Comparison of ENCODE assay signal across 22 mouse cellular contexts in genomic region chr2:23070491-23070890, GRCm38 (mm10). TPM values are rescaled to one million over a fixed set of nuclear protein-coding genes. Genes with fewer than 3 reads are reported as not detected.
DNase-seq lines count a peak whose midpoint lies in the region; ATAC-seq and TF ChIP-seq lines count a peak whose summit lies in the region.
"Had no signal": no experiment of that assay in that cellular context is flagged by ENCODE, and none has a peak within 500 bp of the region (broad histone marks: within the 10 kb centered on the region; RNA-seq: fewer than 3 reads in every experiment).

No protein-coding gene starts in this region.

- no peak for TF ChIP-seq CTCF in CH12.LX (conservative IDR thresholded peaks at IDR 0.05 in 1 of 2, IDR thresholded peaks at IDR 0.05 in 1 of 2; ENCODE audit: low read depth in 2 of 2, low read length in 2 of 2)

- no peaks in the 10 kb centered on the region for H3K27me3 ChIP-seq in liver, embryonic 12.5 days (replicated peaks)
- H3K27me3 ChIP-seq in liver, embryonic 11.5 days (replicated peaks; ENCODE audit: control insufficient read depth, insufficient read depth, low read length), result no peaks in the 10 kb centered on the region
- no peaks in the 10 kb centered on the region for H3K27me3 ChIP-seq in CH12.LX (replicated peaks)
- H3K27me3 ChIP-seq in forebrain, embryonic 14.5 days (replicated peaks; ENCODE audit: control insufficient read depth, insufficient read depth, low read length), result no peaks in the 10 kb centered on the region
- H3K27me3 ChIP-seq: embryonic facial prominence, embryonic 15.5 days; forebrain, embryonic 15.5 days; heart, embryonic 15.5 days; hindbrain, embryonic 12.5 days; intestine, embryonic 15.5 days had no signal

- DNase-seq in adrenal gland, postnatal 10 days, result peak; percentile 9
- no peak for DNase-seq in adrenal gland, postnatal 14 days
- peak; percentile 84 for DNase-seq in heart, adult 11 months
- no peak for DNase-seq in heart, postnatal 4 days
- DNase-seq in liver, embryonic 11.5 days (ENCODE audit: low spot score), result no peak
- no peak for DNase-seq in CH12.LX (ENCODE audit: extremely low read depth)
- DNase-seq in forebrain, embryonic 14.5 days (ENCODE audit: low spot score), result no peak
- DNase-seq: adrenal gland, postnatal 25 days; B cell, adult 2 months; cerebellum, adult 8-10 months; embryo, embryonic 11 days; gastrocnemius, postnatal 36 days; heart, adult 2 months; heart, postnatal 14 days had no signal

- no peak overlapping the region for H3K27ac ChIP-seq in liver, embryonic 12.5 days
- no peak overlapping the region for H3K27ac ChIP-seq in liver, embryonic 11.5 days (ENCODE audit: low read depth, low read length)
- H3K27ac ChIP-seq in CH12.LX (ENCODE audit: insufficient read depth, low read depth), result no peak overlapping the region
- H3K27ac ChIP-seq in forebrain, embryonic 14.5 days (ENCODE audit: low read depth, low read length), result no peak overlapping the region
- H3K27ac ChIP-seq: forebrain, embryonic 10.5 days; intestine, embryonic 15.5 days had no signal

- 0 out of 2 replicates have a peak overlapping the region, but pooled peaks have one; percentile 10 for H3K4me2 ChIP-seq in liver, embryonic 12.5 days
- H3K4me2 ChIP-seq in liver, embryonic 11.5 days, result no peak overlapping the region
- peak overlapping the region; percentile 22 for H3K4me2 ChIP-seq in CH12.LX (ENCODE audit: insufficient read depth, low read depth, poor library complexity, severe bottlenecking)
- H3K4me2 ChIP-seq in forebrain, embryonic 14.5 days (ENCODE audit: low read length), result no peak overlapping the region

- H3K4me3 ChIP-seq in liver, embryonic 12.5 days, result no peak overlapping the region
- H3K4me3 ChIP-seq in liver, embryonic 11.5 days (ENCODE audit: low read depth, low read length), result no peak overlapping the region
- H3K4me3 ChIP-seq in CH12.LX (replicated peaks in 1 of 3; ENCODE audit: low read depth in 2 of 3, low read length in 2 of 3, poor library complexity in 1 of 3), result peak overlapping the region in 1 of 3 experiments; percentile 15
- H3K4me3 ChIP-seq in forebrain, embryonic 14.5 days (ENCODE audit: low read depth, low read length), result no peak overlapping the region

- TF ChIP-seq POLR2A in CH12.LX (IDR thresholded peaks at IDR 0.05; ENCODE audit: low read depth, low read length), result no peak

- WGBS in liver, embryonic 12.5 days (ENCODE audit: insufficient replicate concordance), result 82% methylated on average over 2 of the region's 2 CpGs
- 94% methylated on average over 2 of the region's 2 CpGs for WGBS in liver, embryonic 11.5 days
- 92% methylated on average over 2 of the region's 2 CpGs for WGBS in forebrain, embryonic 14.5 days

- no peak for ATAC-seq in liver, embryonic 12.5 days
- ATAC-seq in liver, embryonic 11.5 days (replicated peaks; ENCODE audit: low FRiP score), result no peak
- ATAC-seq in forebrain, embryonic 14.5 days, result no peak
- ATAC-seq: CD4-positive, CD25-positive, alpha-beta regulatory T cell, adult 4 months; forebrain, embryonic 15.5 days; intestine, embryonic 15.5 days had no signal

- dilution Hi-C loops in CH12.LX (cut with MboI; ENCODE audit: extremely low pct_ligation_motif_present, extremely low pct_unique_long_range_greater_than_20kb, low sequenced_read_pairs), result no loop called here

- H3K4me1 ChIP-seq in liver, embryonic 12.5 days, result peaks cover 10% of the 10 kb centered on the region
- H3K4me1 ChIP-seq in liver, embryonic 11.5 days (replicated peaks; ENCODE audit: control insufficient read depth, insufficient read depth, low read length), result no peaks in the 10 kb centered on the region
- peaks cover 3 to 8% of the 10 kb centered on the region in 2 experiments; a peak in 3 of 4 replicates for H3K4me1 ChIP-seq in CH12.LX (ENCODE audit: control insufficient read depth in 1 of 2, insufficient read depth in 2 of 2)
- H3K4me1 ChIP-seq in forebrain, embryonic 14.5 days (ENCODE audit: control insufficient read depth, insufficient read depth, low read length), result peaks cover 3% of the 10 kb centered on the region; the same call in 1 of the 2 replicates
- H3K4me1 ChIP-seq: embryonic facial prominence, embryonic 15.5 days; heart, embryonic 15.5 days; intestine, embryonic 15.5 days had no signal

- in situ Hi-C loops in CH12.LX (cut with MboI; ENCODE audit: low pct_ligation_motif_present, low pct_unique_long_range_greater_than_20kb, low sequenced_read_pairs), result no loop called here

- TF ChIP-seq RAD21 in CH12.LX (IDR thresholded peaks at IDR 0.05; ENCODE audit: low read depth, low read length), result no peak

- H3K36me3 ChIP-seq in liver, embryonic 12.5 days, result peaks cover 14% of the 10 kb centered on the region
- peaks cover 8% of the 10 kb centered on the region; the same call in 1 of the 2 replicates for H3K36me3 ChIP-seq in liver, embryonic 11.5 days (ENCODE audit: control insufficient read depth, insufficient read depth, low read length)
- peaks cover 13 to 24% of the 10 kb centered on the region in 2 experiments for H3K36me3 ChIP-seq in CH12.LX (replicated peaks in 1 of 2; ENCODE audit: control insufficient read depth in 1 of 2, insufficient read depth in 1 of 2, low read length in 1 of 2)
- peaks cover 18% of the 10 kb centered on the region for H3K36me3 ChIP-seq in forebrain, embryonic 14.5 days (ENCODE audit: control insufficient read depth, insufficient read depth, low read length)
- H3K36me3 ChIP-seq: embryonic facial prominence, embryonic 15.5 days; hindbrain, embryonic 12.5 days; intestine, embryonic 15.5 days had no signal

- no peaks in the 10 kb centered on the region for H3K9me3 ChIP-seq in liver, embryonic 12.5 days (replicated peaks)
- no peaks in the 10 kb centered on the region for H3K9me3 ChIP-seq in liver, embryonic 11.5 days (ENCODE audit: control insufficient read depth, low read length)
- no peaks in the 10 kb centered on the region for H3K9me3 ChIP-seq in CH12.LX (replicated peaks; ENCODE audit: low read length)
- no peaks in the 10 kb centered on the region for H3K9me3 ChIP-seq in forebrain, embryonic 14.5 days (replicated peaks; ENCODE audit: control insufficient read depth, low read length)
- H3K9me3 ChIP-seq: embryonic facial prominence, embryonic 15.5 days; forebrain, embryonic 10.5 days; forebrain, embryonic 15.5 days; heart, embryonic 15.5 days; hindbrain, embryonic 12.5 days; intestine, embryonic 15.5 days had no signal

- peaks cover 16% of the 10 kb centered on the region for H3K79me2 ChIP-seq in CH12.LX (replicated peaks; ENCODE audit: control insufficient read depth, extremely low read depth, insufficient read depth, poor library complexity, severe bottlenecking)

- H3K9ac ChIP-seq in liver, embryonic 12.5 days, result no peak overlapping the region
- no peak overlapping the region for H3K9ac ChIP-seq in liver, embryonic 11.5 days (ENCODE audit: low read depth, low read length)
- no peak overlapping the region for H3K9ac ChIP-seq in CH12.LX (ENCODE audit: insufficient read depth, low read depth)
- no peak overlapping the region for H3K9ac ChIP-seq in forebrain, embryonic 14.5 days (ENCODE audit: low read length)
- H3K9ac ChIP-seq: embryonic facial prominence, embryonic 15.5 days; intestine, embryonic 15.5 days had no signal

- no peak for TF ChIP-seq EP300 in CH12.LX (IDR thresholded peaks at IDR 0.05; ENCODE audit: low read length)

TF ChIP-seq in CH12.LX, 34 proteins besides CTCF, POLR2A, EP300 and RAD21:
- TF ChIP-seq USF1 (IDR thresholded peaks at IDR 0.05; ENCODE audit: low read depth, low read length) (no peak), UBTF (IDR thresholded peaks at IDR 0.05; ENCODE audit: low read depth, low read length) (no peak), IRF4 (IDR thresholded peaks at IDR 0.05; ENCODE audit: low read depth, low read length) (no peak), PAX5 (IDR thresholded peaks at IDR 0.05; ENCODE audit: low read length) (no peak), KAT2A (IDR thresholded peaks at IDR 0.05; ENCODE audit: insufficient replicate concordance, low read length) (no peak), POLR2AphosphoS2 (IDR thresholded peaks at IDR 0.05; ENCODE audit: low read depth, low read length) (no peak), GABPA (IDR thresholded peaks at IDR 0.05; ENCODE audit: insufficient replicate concordance, low read depth, low read length) (no peak), E2F4 (IDR thresholded peaks at IDR 0.05; ENCODE audit: insufficient replicate concordance, low read depth, low read length) (no peak), ELF1 (IDR thresholded peaks at IDR 0.05; ENCODE audit: low read depth, low read length) (no peak), NRF1 (IDR thresholded peaks at IDR 0.05; ENCODE audit: low read depth, low read length) (no peak), MAZ (IDR thresholded peaks at IDR 0.05; ENCODE audit: low read depth, low read length) (no peak), ETS1 (conservative IDR thresholded peaks at IDR 0.05; ENCODE audit: low read depth, low read length) (no peak), SIN3A (IDR thresholded peaks at IDR 0.05; ENCODE audit: low read length) (no peak), MAX (IDR thresholded peaks at IDR 0.05; ENCODE audit: low read length) (no peak)

RNA-seq across cellular contexts. Expression of gene Acbd5, which starts 2.5 kb away (rescaled TPM):
- 10 to 100 TPM; 65.0 to 68.6 TPM for total RNA-seq in adrenal gland, postnatal 10 days (2021)
- 66.1 and 75.1 TPM in 2 replicates for total RNA-seq in adrenal gland, postnatal 14 days (2021)
- 10 to 100 TPM; 24.0 to 27.1 TPM for total RNA-seq in heart, postnatal 4 days (2021)
- 18.3 and 18.6 TPM in 2 replicates for polyA plus RNA-seq in liver, embryonic 12.5 days (2016; fragmentation: Nextera tagmentation; extraction: Ambion mirVana)
- 17.9 and 20.4 TPM in 2 replicates for polyA plus RNA-seq in liver, embryonic 11.5 days (2014; fragmentation: Nextera tagmentation; extraction: Ambion mirVana)
- total RNA-seq in CH12.LX (2012; rRNA removed) (10.9 and 11.6 TPM in 2 replicates), CH12.LX (2014; rRNA removed) (15.2 and 16.3 TPM in 2 replicates)
- polyA plus RNA-seq in CH12.LX (2012; ENCODE audit: insufficient read length, low read depth), result 12.5 and 13.9 TPM in 2 replicates
- polyA plus RNA-seq in forebrain, embryonic 14.5 days (2014; fragmentation: Nextera tagmentation; extraction: Ambion mirVana), result 39.8 and 49.8 TPM in 2 replicates

RNA-seq across cellular contexts. Expression of gene Abi1, which starts 30.4 kb away (rescaled TPM):
- 10 to 100 TPM; 57.6 to 57.8 TPM for total RNA-seq in adrenal gland, postnatal 10 days (2021)
- 66.9 and 67.6 TPM in 2 replicates for total RNA-seq in adrenal gland, postnatal 14 days (2021)
- 10 to 100 TPM; 34.3 to 34.9 TPM for total RNA-seq in heart, postnatal 4 days (2021)
- polyA plus RNA-seq in liver, embryonic 12.5 days (2016; fragmentation: Nextera tagmentation; extraction: Ambion mirVana), result 21.0 and 21.3 TPM in 2 replicates
- polyA plus RNA-seq in liver, embryonic 11.5 days (2014; fragmentation: Nextera tagmentation; extraction: Ambion mirVana), result 31.2 and 33.3 TPM in 2 replicates
- total RNA-seq in CH12.LX (2012; rRNA removed) (43.1 and 45.7 TPM in 2 replicates), CH12.LX (2014; rRNA removed) (104 and 112 TPM in 2 replicates)
- 65.0 and 74.6 TPM in 2 replicates for polyA plus RNA-seq in CH12.LX (2012; ENCODE audit: insufficient read length, low read depth)
- 67.7 and 73.5 TPM in 2 replicates for polyA plus RNA-seq in forebrain, embryonic 14.5 days (2014; fragmentation: Nextera tagmentation; extraction: Ambion mirVana)

Comparison
In these comparisons a context has a peak if more than half of its experiments do, and no peak if none do; other contexts are left out.
1. DNase-seq: peak in adrenal gland, postnatal 10 days (single experiment) and heart, adult 11 months (single experiment); none in adrenal gland, postnatal 14 days (single experiment), heart, postnatal 4 days (single experiment), liver, embryonic 11.5 days (single experiment), CH12.LX (single experiment) and forebrain, embryonic 14.5 days (single experiment).
2. H3K4me2 ChIP-seq: peak in liver, embryonic 12.5 days (single experiment) and CH12.LX (single experiment); none in liver, embryonic 11.5 days (single experiment) and forebrain, embryonic 14.5 days (single experiment).